In the genomic region with DNA sequence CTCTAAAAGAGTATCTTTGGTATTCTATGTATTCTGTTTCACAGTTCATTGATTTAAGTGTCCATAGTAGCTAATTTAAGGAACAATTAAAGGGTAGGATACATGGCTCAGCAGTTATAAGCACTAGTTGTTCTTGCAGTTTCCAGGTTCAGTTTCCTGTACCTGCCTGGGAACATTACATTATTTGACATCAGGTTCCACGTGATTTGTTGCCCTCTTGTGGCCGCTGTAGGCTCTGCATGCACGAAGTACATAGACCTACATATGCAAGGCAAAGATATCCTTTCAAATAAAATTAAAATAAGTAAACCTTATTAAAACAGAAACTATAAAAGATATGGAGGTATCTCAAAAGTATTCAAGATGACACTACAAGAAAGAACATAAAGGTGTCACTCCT, we compare ENCODE assay signal across 9 mouse cellular contexts. TPM values are rescaled to one million over a fixed set of nuclear protein-coding genes. Genes with fewer than 3 reads are reported as not detected.
DNase-seq lines count a peak whose midpoint lies in the region; ATAC-seq lines count a peak whose summit lies in the region.
"Had no signal": no experiment of that assay in that cellular context is flagged by ENCODE, and none has a peak within 500 bp of the region (broad histone marks: within the 10 kb centered on the region; RNA-seq: fewer than 3 reads in every experiment).

No protein-coding gene starts in this region.

- H3K9me3 ChIP-seq in liver, embryonic 11.5 days (ENCODE audit: control insufficient read depth, low read length), result no peaks in the 10 kb centered on the region
- no peaks in the 10 kb centered on the region for H3K9me3 ChIP-seq in neural tube, embryonic 11.5 days (ENCODE audit: control insufficient read depth, low read length)
- H3K9me3 ChIP-seq: stomach, embryonic 15.5 days had no signal

- H3K4me1 ChIP-seq in liver, embryonic 11.5 days (replicated peaks; ENCODE audit: control insufficient read depth, insufficient read depth, low read length), result no peaks in the 10 kb centered on the region
- H3K4me1 ChIP-seq in neural tube, embryonic 11.5 days (ENCODE audit: control insufficient read depth, insufficient read depth, low read length), result no peaks in the 10 kb centered on the region
- H3K4me1 ChIP-seq: stomach, embryonic 15.5 days had no signal

- ATAC-seq in liver, embryonic 11.5 days (replicated peaks; ENCODE audit: low FRiP score), result peak; percentile 63; the same call in 1 of the 2 replicates
- no peak for ATAC-seq in neural tube, embryonic 11.5 days (ENCODE audit: insufficient read depth, low FRiP score, low TSS enrichment)

- intact Hi-C loops in gastrocnemius, postnatal 36 days (cut with DNase I), result loop anchor here (2.0 kb wide), 1 partner anchor 67 kb away; no protein-coding TSS in a partner anchor

- no peak overlapping the region for H3K9ac ChIP-seq in liver, embryonic 11.5 days (ENCODE audit: low read depth, low read length)
- no peak overlapping the region for H3K9ac ChIP-seq in neural tube, embryonic 11.5 days (ENCODE audit: low read length)
- H3K9ac ChIP-seq: stomach, embryonic 15.5 days had no signal

- no peak overlapping the region for H3K27ac ChIP-seq in liver, embryonic 11.5 days (ENCODE audit: low read depth, low read length)
- H3K27ac ChIP-seq in neural tube, embryonic 11.5 days (ENCODE audit: low read depth, low read length), result no peak overlapping the region
- H3K27ac ChIP-seq: stomach, embryonic 15.5 days had no signal

- no peak overlapping the region for H3K4me3 ChIP-seq in liver, embryonic 11.5 days (ENCODE audit: low read depth, low read length)
- H3K4me3 ChIP-seq in neural tube, embryonic 11.5 days (ENCODE audit: low read depth, low read length), result no peak overlapping the region
- H3K4me3 ChIP-seq: stomach, embryonic 15.5 days had no signal

- no peaks in the 10 kb centered on the region for H3K27me3 ChIP-seq in liver, embryonic 11.5 days (replicated peaks; ENCODE audit: control insufficient read depth, insufficient read depth, low read length)
- H3K27me3 ChIP-seq in neural tube, embryonic 11.5 days (ENCODE audit: control insufficient read depth, insufficient read depth, low read length), result no peaks in the 10 kb centered on the region
- H3K27me3 ChIP-seq: stomach, embryonic 15.5 days had no signal

- DNase-seq in B cell, adult 2 months, result peak; percentile 76 to 80
- DNase-seq in R1 (ENCODE audit: low read depth, low spot score), result peak; percentile 62
- DNase-seq in cerebellum, postnatal 4 days (ENCODE audit: low spot score in 2 of 2), result peak; percentile 28 to 70
- DNase-seq in gastrocnemius, postnatal 36 days, result peak; percentile 24 to 49
- DNase-seq in kidney, adult 8-10 months, result peak; percentile 50 to 85
- DNase-seq in liver, embryonic 11.5 days (ENCODE audit: low spot score), result peak; percentile 41
- peak; percentile 75 for DNase-seq in neural tube, embryonic 11.5 days (ENCODE audit: low spot score)
- DNase-seq in thymus, postnatal 0 days (ENCODE audit: low spot score), result peak; percentile 76

- no peaks in the 10 kb centered on the region for H3K36me3 ChIP-seq in liver, embryonic 11.5 days (ENCODE audit: control insufficient read depth, insufficient read depth, low read length)
- H3K36me3 ChIP-seq in neural tube, embryonic 11.5 days (ENCODE audit: control insufficient read depth, insufficient read depth, low read length), result no peaks in the 10 kb centered on the region
- H3K36me3 ChIP-seq: stomach, embryonic 15.5 days had no signal

- H3K4me2 ChIP-seq in liver, embryonic 11.5 days, result no peak overlapping the region
- H3K4me2 ChIP-seq in neural tube, embryonic 11.5 days (ENCODE audit: low read depth), result no peak overlapping the region
- H3K4me2 ChIP-seq: stomach, embryonic 15.5 days had no signal

- WGBS in liver, embryonic 11.5 days, result 0% methylated on average over 3 of the region's 3 CpGs
- 2% methylated on average over 3 of the region's 3 CpGs for WGBS in neural tube, embryonic 11.5 days

RNA-seq across cellular contexts. Expression of gene Zfp946, which starts 6.5 kb away (rescaled TPM):
- total RNA-seq in gastrocnemius, postnatal 36 days (2021), result 1 to 10 TPM; 3.9 to 5.4 TPM
- polyA plus RNA-seq in liver, embryonic 11.5 days (2014; fragmentation: Nextera tagmentation; extraction: Ambion mirVana), result 7.0 and 8.4 TPM in 2 replicates
- polyA plus RNA-seq in neural tube, embryonic 11.5 days (2014; fragmentation: Nextera tagmentation; extraction: Ambion mirVana), result 32.7 and 32.8 TPM in 2 replicates
- polyA plus RNA-seq in thymus, postnatal 0 days (2015; fragmentation: Nextera tagmentation; extraction: Ambion mirVana), result 5.1 TPM in 2 replicates

RNA-seq across cellular contexts. Expression of gene Zfp758, which starts 56.3 kb away (rescaled TPM):
- 1 to 10 TPM; 5.0 to 6.6 TPM for total RNA-seq in gastrocnemius, postnatal 36 days (2021)
- 7.5 and 8.5 TPM in 2 replicates for polyA plus RNA-seq in liver, embryonic 11.5 days (2014; fragmentation: Nextera tagmentation; extraction: Ambion mirVana)
- polyA plus RNA-seq in neural tube, embryonic 11.5 days (2014; fragmentation: Nextera tagmentation; extraction: Ambion mirVana), result 8.9 and 9.8 TPM in 2 replicates
- polyA plus RNA-seq in thymus, postnatal 0 days (2015; fragmentation: Nextera tagmentation; extraction: Ambion mirVana), result 13.7 and 14.7 TPM in 2 replicates

RNA-seq across cellular contexts. Expression of gene Zfp944, which starts 56.3 kb away (rescaled TPM):
- 1 to 10 TPM; 4.3 to 4.5 TPM for total RNA-seq in gastrocnemius, postnatal 36 days (2021)
- polyA plus RNA-seq in liver, embryonic 11.5 days (2014; fragmentation: Nextera tagmentation; extraction: Ambion mirVana), result 11.3 and 14.2 TPM in 2 replicates
- polyA plus RNA-seq in neural tube, embryonic 11.5 days (2014; fragmentation: Nextera tagmentation; extraction: Ambion mirVana), result 14.5 and 17.7 TPM in 2 replicates
- polyA plus RNA-seq in thymus, postnatal 0 days (2015; fragmentation: Nextera tagmentation; extraction: Ambion mirVana), result 15.6 and 17.3 TPM in 2 replicates
